Mouse (Mus musculus) spleen, adult 2 months (tissue): ENCODE measurements around the gene G0s2. TPM values are rescaled to one million over a fixed set of nuclear protein-coding genes. Genes with fewer than 3 reads are reported as not detected.

Source experiments
- DNase-seq, 2 experiments: peaks; one replicate each; pipeline versions ENCODE4 v3.0.0 to v3.0.0-alpha.2; 2012 to 2021; ENCODE audit warnings: low spot score in 2 of 2, low read depth in 1 of 2
- H3K27ac ChIP-seq: fragments of 200-500 bp; 2 replicates; pipeline ENCODE4 v1.5.1; 2012; ENCODE audit warnings: low read length, inconsistent platforms; ENCODE audit not compliant: insufficient read depth
- H3K27me3 ChIP-seq: fragments of 200-500 bp; 2 replicates; pipeline ENCODE4 v1.6.1; 2012; ENCODE audit warnings: mild to moderate bottlenecking, moderate library complexity, low read length, inconsistent platforms; ENCODE audit not compliant: control insufficient read depth, insufficient read depth
- H3K36me3 ChIP-seq: fragments of 200-500 bp; 2 replicates; pipeline ENCODE4 v1.6.1; 2012; ENCODE audit warnings: mild to moderate bottlenecking, low read length, inconsistent platforms; ENCODE audit not compliant: control insufficient read depth, insufficient read depth
- H3K4me1 ChIP-seq: fragments of 200-500 bp; 2 replicates; pipeline ENCODE4 v1.6.1; 2011; ENCODE audit warnings: inconsistent platforms; ENCODE audit not compliant: control insufficient read depth, insufficient read depth, insufficient read length
- H3K4me3 ChIP-seq: fragments of 200-500 bp; 2 replicates; pipeline ENCODE4 v1.5.1; 2011; ENCODE audit warnings: mild to moderate bottlenecking, inconsistent platforms; ENCODE audit not compliant: insufficient read depth, insufficient read length; ENCODE audit errors: extremely low read depth
- CTCF ChIP-seq: fragments of 200-500 bp; IDR thresholded peaks from 2 replicates; pipeline ENCODE4 v1.5.1; 2011; ENCODE audit warnings: mild to moderate bottlenecking, inconsistent platforms; ENCODE audit not compliant: insufficient read depth, insufficient read length, insufficient replicate concordance; ENCODE audit errors: extremely low read depth
- POLR2A ChIP-seq: fragments of 200-500 bp; IDR thresholded peaks from 2 replicates; pipeline ENCODE4 v1.6.1; 2011; ENCODE audit warnings: low read depth, low read length, inconsistent platforms
- WGBS: fragments of 180-500 bp; shearing (Covaris S2); methylation state at CpG from one replicate; pipeline ENCODE4 v1.1.7; 2018; 5-methylcytosine and 5-hydroxymethylcytosine counted together
- polyA plus RNA-seq: library from polyadenylated mRNA; depleted of rRNA; stranded (reverse); fragments of >200 nt; gene quantifications from 2 replicates; pipeline ENCODE4 v1.2.3, GENCODE M21; 2012

The G0s2 gene
- polyA plus RNA-seq, 1 experiment: 60.8 TPM

DNA sequence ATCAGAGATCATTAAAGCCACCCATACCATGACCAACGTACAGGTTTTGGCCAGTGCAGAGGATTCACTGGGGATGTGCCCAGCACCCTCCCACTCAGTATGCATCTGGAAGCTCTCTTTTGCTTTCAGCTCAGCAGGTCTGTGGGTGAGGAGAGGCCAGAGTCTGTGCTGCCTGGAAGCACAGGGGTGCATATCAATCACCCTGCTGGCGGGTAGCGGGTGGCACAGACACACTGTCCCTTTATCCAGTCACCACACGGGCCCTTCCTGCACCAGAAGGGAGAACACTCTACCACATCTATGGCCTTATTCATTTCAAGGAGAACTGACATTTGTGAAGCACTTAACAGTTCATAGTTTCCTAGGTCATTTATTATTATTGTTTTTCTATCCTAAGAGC, 34.6 kb downstream of the G0s2 start:
- DNase-seq: no peak
- no peak overlapping the region for H3K4me3 ChIP-seq
- peaks cover 14% of the 10 kb centered on the region; the same call in 1 of the 2 replicates for H3K4me1 ChIP-seq
- whole genome bisulfite sequencing: 73% methylated on average over 4 of the region's 4 CpGs
- H3K36me3 ChIP-seq: peaks cover 3% of the 10 kb centered on the region
- no peaks in the 10 kb centered on the region for H3K27me3 ChIP-seq
- H3K27ac ChIP-seq: no peak overlapping the region
- TF ChIP-seq POLR2A: no peak
- no peak for TF ChIP-seq CTCF

DNA sequence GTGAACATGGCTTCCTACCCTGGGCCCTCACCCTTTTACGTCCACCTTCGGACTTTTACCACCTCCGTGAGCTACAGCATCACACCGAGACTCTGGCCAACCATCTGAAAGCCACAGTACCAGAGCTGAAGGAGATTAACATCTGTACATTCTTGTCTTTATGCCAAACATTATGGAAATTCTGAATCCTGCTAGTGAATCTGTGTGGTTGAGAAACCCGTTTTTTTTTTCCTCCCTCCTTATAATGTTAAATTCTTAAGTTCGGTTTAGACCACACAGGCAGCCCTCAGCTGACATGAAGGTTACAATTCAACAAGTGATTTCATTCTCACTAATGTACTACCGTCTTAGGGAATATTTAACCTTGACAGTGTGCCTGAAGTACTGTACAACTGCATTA, 38.1 kb downstream of the G0s2 start:
- DNase-seq: no peak
- H3K4me3 ChIP-seq: no peak overlapping the region
- H3K27ac ChIP-seq: peak overlapping the region; percentile 92
- TF ChIP-seq POLR2A: no peak
- no peak for TF ChIP-seq CTCF
- no peaks in the 10 kb centered on the region for H3K27me3 ChIP-seq
- H3K4me1 ChIP-seq: peaks cover 13% of the 10 kb centered on the region; the same call in 1 of the 2 replicates
- peaks cover under 1% of the 10 kb centered on the region; the same call in 1 of the 2 replicates for H3K36me3 ChIP-seq
- 89% methylated on average over 7 of the region's 7 CpGs for WGBS

DNA sequence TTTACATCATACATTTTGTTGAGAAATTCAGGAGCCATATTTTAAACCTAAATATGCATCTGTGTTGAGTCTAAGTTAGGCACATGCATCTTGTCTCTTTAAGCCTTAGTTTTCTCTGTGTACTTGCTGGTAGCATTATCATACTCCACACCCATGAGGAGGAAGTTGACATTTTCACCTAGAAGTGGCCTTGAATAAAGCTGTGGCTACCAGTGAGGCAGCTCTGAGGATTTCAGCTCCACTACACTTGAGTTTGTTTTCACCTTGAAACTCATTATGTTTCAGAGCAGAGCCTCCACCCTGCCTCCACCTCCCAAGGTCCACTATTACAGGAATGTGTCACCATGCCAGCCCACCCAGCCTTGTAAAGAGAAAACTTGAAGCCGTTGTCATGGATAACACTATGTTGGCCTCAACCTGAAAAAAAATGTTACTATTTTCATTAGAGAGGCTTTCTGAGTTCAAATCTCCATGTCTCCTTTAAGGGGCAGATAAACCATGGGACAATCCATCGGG, 38.8 kb downstream of the G0s2 start:
- Histone ChIP-seq H3K4me1 (peaks cover 13% of the 10 kb centered on the region; the same call in 1 of the 2 replicates), H3K27me3 (no peaks in the 10 kb centered on the region), H3K4me3 (no peak overlapping the region), H3K27ac (peak overlapping the region; percentile 92), H3K36me3 (no peaks in the 10 kb centered on the region)
- WGBS: 85% methylated on average over 2 of the region's 2 CpGs
- DNase-seq: peak in 1 of 2 experiments; percentile 40
- TF ChIP-seq POLR2A: no peak
- no peak for TF ChIP-seq CTCF

DNA sequence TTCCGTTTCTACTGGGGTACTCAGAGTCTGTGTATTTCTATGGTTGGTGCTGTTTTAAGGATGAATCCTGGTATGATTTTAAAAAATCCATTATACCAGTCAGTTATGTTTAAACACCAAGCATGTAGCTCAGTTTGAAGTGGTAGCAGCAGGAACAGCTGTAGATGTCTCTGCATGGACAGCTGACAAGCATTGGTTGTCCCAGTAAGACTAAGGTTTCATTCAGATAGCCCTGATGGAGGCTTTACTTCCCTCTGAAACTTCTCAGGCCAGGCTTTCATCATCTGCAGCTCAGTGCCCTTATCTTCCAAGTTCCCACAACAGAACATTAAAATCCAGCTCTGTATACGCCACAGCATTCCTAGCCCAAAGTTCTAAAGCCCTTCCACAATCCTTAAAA, 40.3 kb downstream of the G0s2 start:
- 0 out of 2 replicates have a peak overlapping the region, but pooled peaks have one; percentile 16 for H3K27ac ChIP-seq
- no peak for DNase-seq
- H3K36me3 ChIP-seq: no peaks in the 10 kb centered on the region
- H3K27me3 ChIP-seq: no peaks in the 10 kb centered on the region
- 89% methylated on average over 2 of the region's 2 CpGs for WGBS
- H3K4me1 ChIP-seq: peaks cover 13% of the 10 kb centered on the region; the same call in 1 of the 2 replicates
- H3K4me3 ChIP-seq: no peak overlapping the region
- no peak for TF ChIP-seq CTCF
- TF ChIP-seq POLR2A: no peak

DNA sequence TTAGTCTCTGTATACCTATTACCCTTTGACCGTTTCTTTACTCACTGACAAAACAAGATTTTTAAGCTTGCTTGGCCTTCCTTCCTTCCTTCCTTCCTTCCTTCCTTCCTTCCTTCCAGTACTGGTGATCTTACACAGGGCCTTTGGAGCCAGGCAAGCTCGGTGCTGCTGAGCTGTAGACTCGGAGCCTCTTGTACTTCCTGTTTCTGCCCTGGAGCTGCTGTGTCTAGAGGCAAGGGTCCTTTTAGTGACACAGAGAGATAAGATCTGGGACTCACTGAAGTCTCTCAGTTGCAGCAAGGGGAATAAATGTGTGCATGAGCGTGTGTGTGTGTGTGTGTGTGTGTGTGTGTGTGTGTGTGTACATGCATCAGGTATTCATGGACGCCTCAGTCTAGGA, 42.1 kb downstream of the G0s2 start:
- Histone ChIP-seq H3K27me3 (no peaks in the 10 kb centered on the region), H3K27ac (no peak overlapping the region; the same call in 1 of the 2 replicates), H3K4me3 (no peak overlapping the region), H3K4me1 (peaks cover 13% of the 10 kb centered on the region; the same call in 1 of the 2 replicates), H3K36me3 (no peaks in the 10 kb centered on the region)
- no peak for TF ChIP-seq CTCF
- no peak for TF ChIP-seq POLR2A
- WGBS: 28% methylated on average over 5 of the region's 5 CpGs
- DNase-seq: no peak

DNA sequence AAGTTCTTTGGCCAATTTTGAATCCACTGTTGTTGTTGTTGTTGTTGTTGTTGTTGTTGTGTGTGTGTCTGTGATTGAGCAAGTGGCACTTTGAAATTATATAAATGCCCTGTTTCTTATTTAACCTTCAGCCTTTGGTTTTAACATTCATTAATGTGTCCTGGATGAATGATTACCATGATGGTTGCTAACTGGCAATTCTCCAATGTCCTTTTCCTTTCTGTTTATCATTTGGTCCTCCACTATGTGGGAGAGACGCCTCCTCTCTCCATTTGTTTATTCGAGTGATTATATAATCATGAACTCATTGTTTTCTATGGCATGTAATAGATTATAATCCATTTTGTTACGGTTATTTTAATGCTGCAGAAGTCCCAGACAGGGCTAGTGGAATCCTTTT, 42.5 kb downstream of the G0s2 start:
- Histone ChIP-seq H3K27me3 (no peaks in the 10 kb centered on the region), H3K27ac (no peak overlapping the region), H3K4me1 (peaks cover 13% of the 10 kb centered on the region; the same call in 1 of the 2 replicates), H3K36me3 (no peaks in the 10 kb centered on the region), H3K4me3 (no peak overlapping the region)
- DNase-seq: no peak
- TF ChIP-seq CTCF (no peak), POLR2A (no peak)
- WGBS: 66% methylated on average over 3 of the region's 3 CpGs

DNA sequence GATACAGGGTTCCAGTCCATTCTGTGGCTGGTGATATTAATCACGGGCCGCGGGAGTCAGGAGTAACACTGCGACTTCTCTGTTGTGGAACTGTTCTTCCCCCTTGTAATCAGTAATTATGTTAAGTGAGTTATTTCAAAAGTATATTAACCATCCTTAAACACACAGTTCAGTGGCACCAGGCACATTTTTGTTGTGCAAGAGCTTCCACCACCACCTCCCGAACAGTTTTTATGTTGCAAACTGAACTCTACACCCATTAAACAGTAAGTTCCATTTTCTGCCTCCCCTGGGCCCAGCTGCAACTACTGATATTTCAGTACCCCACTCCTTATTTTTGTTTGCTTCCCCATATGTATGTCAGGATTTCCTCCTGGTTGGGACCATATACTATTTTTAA, 43.4 kb downstream of the G0s2 start:
- no peaks in the 10 kb centered on the region for H3K27me3 ChIP-seq
- 91% methylated on average over 5 of the region's 5 CpGs for WGBS
- no peaks in the 10 kb centered on the region for H3K36me3 ChIP-seq
- peaks cover 9% of the 10 kb centered on the region; the same call in 1 of the 2 replicates for H3K4me1 ChIP-seq
- DNase-seq: no peak
- no peak overlapping the region for H3K27ac ChIP-seq
- no peak overlapping the region for H3K4me3 ChIP-seq
- TF ChIP-seq POLR2A: no peak
- no peak for TF ChIP-seq CTCF
